Mouse (Mus musculus) ES-E14 (cell line): ENCODE data around the gene Stx8.

ENCODE experiments used
- HCFC1 ChIP-seq: IDR thresholded peaks from 2 replicates; pipeline ENCODE4 v1.6.1; 2012; ENCODE audit warnings: low read length, inconsistent platforms, borderline replicate concordance; ENCODE audit not compliant: insufficient read depth
- MAFK ChIP-seq: IDR thresholded peaks from 2 replicates; pipeline ENCODE4 v1.6.1; 2014; ENCODE audit warnings: mild to moderate bottlenecking, low read depth, low read length, inconsistent platforms; ENCODE audit not compliant: insufficient read depth
- ZC3H11A ChIP-seq: IDR thresholded peaks from 2 replicates; pipeline ENCODE4 v1.6.1; 2012; ENCODE audit warnings: low read depth, mild to moderate bottlenecking, inconsistent platforms, low read length, borderline replicate concordance
- ZNF384 ChIP-seq: IDR thresholded peaks from 2 replicates; pipeline ENCODE4 v1.6.1; 2012; ENCODE audit warnings: low read depth, low read length, inconsistent platforms

DNA sequence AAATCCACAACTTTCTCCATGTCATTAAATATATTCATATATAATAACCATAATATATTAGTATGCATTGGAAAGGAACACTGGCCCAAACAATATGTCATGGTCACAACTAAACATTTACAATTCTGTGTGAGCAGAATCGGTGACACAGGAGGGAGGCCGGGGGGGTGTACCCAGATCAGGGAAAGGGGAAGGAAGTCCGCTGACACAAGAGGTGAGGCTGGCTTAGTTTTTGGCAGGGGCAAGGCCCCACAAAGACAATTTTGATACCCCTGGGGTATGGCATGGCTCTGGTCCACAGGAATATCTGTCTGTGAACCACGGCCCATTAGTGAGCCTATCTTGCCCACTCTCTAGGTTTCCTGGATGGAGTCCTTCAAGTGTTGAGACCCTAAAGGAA is 243.5 kb downstream of the Stx8 start:
- no peak for TF ChIP-seq HCFC1
- TF ChIP-seq ZC3H11A: no peak
- no peak for TF ChIP-seq ZNF384
- TF ChIP-seq MAFK: no peak
